15 mouse cellular contexts compared by ENCODE assay signal in genomic region chr2:6557749-6558148, GRCm38 (mm10).
"Had no signal": no experiment of that assay in that cellular context is flagged by ENCODE, and none has a peak within 500 bp of the region (broad histone marks: within the 10 kb centered on the region; RNA-seq: fewer than 3 reads in every experiment).

No protein-coding gene starts in this region.

- DNase-seq: kidney, adult 18-20 months; kidney, adult 9 months; kidney, postnatal 25 days; layer of hippocampus, adult 9-11 months; liver, embryonic 13.5 days; lung, adult 2 months; lung, postnatal 14 days; right cerebral cortex, adult 18-20 months; thymus, adult 2 months; thymus, postnatal 14 days; thymus, postnatal 4 days had no signal

- H3K27me3 ChIP-seq: liver, embryonic 13.5 days; megakaryocyte, embryonic 14.5 days; midbrain, embryonic 15.5 days; neural tube, embryonic 12.5 days; neural tube, embryonic 15.5 days had no signal

- H3K36me3 ChIP-seq: liver, embryonic 13.5 days had no signal

- ATAC-seq: midbrain, embryonic 15.5 days had no signal
